Mouse (Mus musculus): ENCODE data around the gene Fam135a.

GRCm38 (mm10) chr1:24097541-24097940 lies 2.6 kb downstream of the Fam135a start:
- TF ChIP-seq CTCF (IDR thresholded peaks at IDR 0.05; ENCODE audit: borderline replicate concordance, extremely low read depth, insufficient read depth, insufficient read length) (no peak), POLR2A (IDR thresholded peaks at IDR 0.05; ENCODE audit: borderline replicate concordance, extremely low read depth, insufficient read depth, insufficient read length, poor library complexity, severe bottlenecking) (no peak)

Measured in brain, embryonic 14.5 days (tissue).